Mouse (Mus musculus) stomach, postnatal 0 days (tissue): ENCODE results near the gene Gm28729. TPM values are rescaled to one million over a fixed set of nuclear protein-coding genes. Genes with fewer than 3 reads are reported as not detected.
A peak's percentile ranks its signal among the peaks of the same experiment; 100 is the strongest.

ENCODE experiments used
- ATAC-seq: fragments of 200-750 bp; cut with Nextera tagmentation; 2 replicates; pipeline ENCODE4 v1.8.0; 2017; ENCODE audit not compliant: low FRiP score, low TSS enrichment
- DNase-seq: peaks from one replicate; pipeline ENCODE4 v3.0.0-alpha.2; 2016; ENCODE audit warnings: low spot score
- H3K27ac ChIP-seq: fragments of 300-500 bp; sonication (generic); replicated peaks from 2 replicates; pipeline ENCODE4 v1.5.1; 2014; ENCODE audit warnings: mild to moderate bottlenecking, control low read depth
- H3K27me3 ChIP-seq: fragments of 300-500 bp; sonication (generic); 2 replicates; pipeline ENCODE4 v1.6.1; 2014; ENCODE audit warnings: low read length; ENCODE audit not compliant: control insufficient read depth, insufficient read depth
- H3K36me3 ChIP-seq: fragments of 300-500 bp; sonication (generic); 2 replicates; pipeline ENCODE4 v1.6.1; 2014; ENCODE audit warnings: low read length, mixed read lengths; ENCODE audit not compliant: control insufficient read depth, insufficient read depth
- H3K4me1 ChIP-seq: fragments of 300-500 bp; sonication (generic); replicated peaks from 2 replicates; pipeline ENCODE4 v1.6.1; 2014; ENCODE audit warnings: antibody characterized with exemption; ENCODE audit not compliant: control insufficient read depth, insufficient read depth
- H3K4me2 ChIP-seq: fragments of 300-500 bp; sonication (generic); replicated peaks from 2 replicates; pipeline ENCODE4 v1.6.1; 2014; ENCODE audit warnings: low read depth, mild to moderate bottlenecking, control low read depth, moderate library complexity
- H3K4me3 ChIP-seq: fragments of 300-500 bp; sonication (generic); 2 replicates; pipeline ENCODE4 v1.5.1; 2014; ENCODE audit warnings: low read depth, low read length, control low read depth
- H3K9ac ChIP-seq: fragments of 300-500 bp; sonication (generic); 2 replicates; pipeline ENCODE4 v1.6.1; 2014; ENCODE audit warnings: mild to moderate bottlenecking, low read length, control low read depth, mixed read lengths
- H3K9me3 ChIP-seq: fragments of 300-500 bp; sonication (generic); 2 replicates; pipeline ENCODE4 v1.6.1; 2016; ENCODE audit warnings: low read length; ENCODE audit not compliant: control insufficient read depth
- CTCF ChIP-seq: IDR thresholded peaks from 2 replicates; pipeline ENCODE4 v1.5.1; 2016; ENCODE audit warnings: antibody characterized with exemption, low read depth, mild to moderate bottlenecking, moderate library complexity
- EP300 ChIP-seq: optimal IDR thresholded peaks from 2 replicates; pipeline ENCODE3; 2016; ENCODE audit warnings: antibody characterized with exemption
- WGBS: fragments of 180-500 bp; shearing (Covaris S2); extraction: QIAGEN DNeasy Blood & Tissue Kit; methylation state at CpG from one replicate; pipeline ENCODE4 v1.1.7; 2014; 5-methylcytosine and 5-hydroxymethylcytosine counted together
- polyA plus RNA-seq: library from polyadenylated mRNA; unstranded; fragments of >200 nt; fragmentation: Nextera tagmentation; extraction: Ambion mirVana; gene quantifications from 2 replicates; pipeline ENCODE4 v1.2.1, GENCODE M21; 2015

The Gm28729 gene
- polyA plus RNA-seq, 1 experiment from 2014 or later = not detected

DNA sequence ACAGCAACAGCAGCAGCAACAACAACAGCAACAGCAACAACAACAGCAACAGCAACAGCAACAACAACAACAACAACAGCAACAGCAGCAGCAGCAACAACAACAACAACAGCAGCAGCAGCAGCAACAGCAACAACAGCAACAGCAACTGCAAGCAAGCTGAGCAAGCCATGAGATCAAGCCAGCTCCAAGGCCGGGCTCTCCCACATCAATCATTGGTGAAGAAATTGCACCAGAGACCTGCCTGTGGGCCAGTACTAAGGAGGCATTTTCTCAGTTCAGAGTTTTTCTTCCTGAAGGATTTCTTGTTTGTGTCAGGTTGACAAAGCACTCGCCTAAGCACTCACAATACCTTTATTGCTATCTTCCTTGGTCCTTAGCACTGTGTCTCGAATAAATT, 8.3 kb downstream of the Gm28729 start:
- ATAC-seq = no peak
- TF ChIP-seq CTCF (no peak), EP300 (no peak)

GRCm38 (mm10) chr9:96515737-96516136, 9.3 kb downstream of the Gm28729 start:
- ATAC-seq (no peak), DNase-seq (no peak)
- Histone ChIP-seq H3K4me3 (no peak overlapping the region), H3K4me2 (no peak overlapping the region), H3K9me3 (no peaks in the 10 kb centered on the region), H3K9ac (no peak overlapping the region), H3K4me1 (no peaks in the 10 kb centered on the region), H3K36me3 (no peaks in the 10 kb centered on the region), H3K27ac (no peak overlapping the region), H3K27me3 (no peaks in the 10 kb centered on the region)
- no peak for TF ChIP-seq CTCF
- TF ChIP-seq EP300 = no peak
- WGBS = 79% methylated on average over 5 of the region's 5 CpGs

More for the DNA sequence above, 8.3 kb downstream of the Gm28729 start:
- H3K4me1 ChIP-seq = no peaks in the 10 kb centered on the region
- 44% methylated on average over 3 of the region's 3 CpGs for WGBS
- no peaks in the 10 kb centered on the region for H3K27me3 ChIP-seq
- no peak overlapping the region for H3K9ac ChIP-seq
- DNase-seq = no peak
- no peaks in the 10 kb centered on the region for H3K9me3 ChIP-seq
- H3K4me3 ChIP-seq = no peak overlapping the region
- H3K4me2 ChIP-seq = no peak overlapping the region
- no peak overlapping the region for H3K27ac ChIP-seq
- no peaks in the 10 kb centered on the region for H3K36me3 ChIP-seq

DNA sequence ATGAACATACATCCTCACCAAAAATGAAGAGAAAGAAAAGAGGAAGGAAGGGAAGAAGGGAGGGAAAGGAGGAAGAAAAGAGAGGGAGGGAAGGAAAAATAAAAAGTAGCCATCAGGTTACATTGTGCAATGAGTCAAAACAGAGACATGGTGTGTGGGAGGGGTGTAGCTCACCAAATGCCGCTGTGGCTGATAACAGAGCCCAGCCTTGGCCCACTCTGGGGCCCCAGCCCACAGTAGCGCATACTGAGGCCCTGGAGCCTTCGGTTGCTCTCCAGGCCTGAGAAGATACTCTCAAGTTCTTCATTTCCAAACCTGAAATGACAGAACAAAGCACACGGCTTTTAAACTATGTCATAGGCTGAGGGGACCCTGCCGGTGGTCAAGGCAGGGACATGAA, 10.8 kb downstream of the Gm28729 start:
- H3K9ac ChIP-seq = no peak overlapping the region
- no peaks in the 10 kb centered on the region for H3K9me3 ChIP-seq
- no peaks in the 10 kb centered on the region for H3K4me1 ChIP-seq
- no peak overlapping the region for H3K4me2 ChIP-seq
- no peaks in the 10 kb centered on the region for H3K36me3 ChIP-seq
- TF ChIP-seq CTCF (no peak), EP300 (no peak)
- ATAC-seq = no peak
- 79% methylated on average over 5 of the region's 5 CpGs for WGBS
- no peak overlapping the region for H3K4me3 ChIP-seq
- H3K27ac ChIP-seq = no peak overlapping the region
- DNase-seq = no peak
- no peaks in the 10 kb centered on the region for H3K27me3 ChIP-seq

DNA sequence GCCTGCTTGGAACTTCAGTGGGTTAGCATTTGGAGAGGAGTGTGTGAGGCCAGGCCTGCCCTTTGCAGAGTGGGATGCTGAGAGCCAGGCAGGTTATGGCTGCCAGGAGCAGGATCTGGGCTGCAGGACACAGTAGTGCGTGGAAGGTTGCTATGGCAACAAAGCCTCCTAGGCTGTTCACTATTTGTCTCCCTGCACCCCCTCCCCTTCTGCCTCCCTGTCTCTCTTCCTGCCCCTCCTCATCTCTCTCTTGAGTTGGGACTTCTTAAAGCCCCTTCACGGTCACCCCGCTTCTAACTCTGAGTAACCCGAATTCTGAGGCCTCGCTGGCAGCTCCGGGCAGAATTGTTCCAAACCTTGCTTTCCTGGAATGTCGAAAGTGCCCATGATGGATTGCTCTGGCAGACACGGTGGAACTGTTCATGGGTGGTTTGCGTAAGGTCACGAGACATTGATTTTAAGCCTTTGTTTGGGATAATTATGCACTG, 19.0 kb downstream of the Gm28729 start:
- DNase-seq = peak; percentile 27
- Histone ChIP-seq H3K27ac (peak overlapping the region; percentile 77), H3K4me2 (peak overlapping the region; percentile 30), H3K36me3 (no peaks in the 10 kb centered on the region), H3K4me1 (no peaks in the 10 kb centered on the region), H3K4me3 (no peak overlapping the region), H3K27me3 (no peaks in the 10 kb centered on the region), H3K9ac (no peak overlapping the region), H3K9me3 (no peaks in the 10 kb centered on the region)
- 9% methylated on average over 10 of the region's 10 CpGs for WGBS
- peak; percentile 80 for ATAC-seq
- TF ChIP-seq CTCF (no peak), EP300 (no peak)

DNA sequence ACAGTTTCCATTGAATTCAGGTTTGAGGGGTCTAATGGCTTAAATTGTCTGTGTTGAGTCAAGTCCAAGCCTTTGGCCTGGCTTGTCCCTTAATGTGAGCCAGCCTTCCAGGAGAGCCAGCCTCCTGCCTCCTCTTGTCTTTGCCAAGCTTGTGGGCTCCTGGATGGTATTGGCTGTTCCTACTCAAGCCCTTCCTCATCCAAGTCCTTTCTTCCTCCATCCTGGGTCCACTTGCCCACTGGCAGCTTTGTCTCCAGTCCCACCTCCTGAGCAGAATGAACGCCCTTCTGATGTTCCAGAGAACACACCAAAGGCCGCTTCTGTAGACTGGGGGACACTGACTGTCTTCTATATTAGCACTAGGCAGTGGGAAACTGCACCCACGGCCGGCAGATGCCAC, 19.9 kb downstream of the Gm28729 start:
- no peak for TF ChIP-seq EP300
- no peak for TF ChIP-seq CTCF
- Histone ChIP-seq H3K9me3 (no peaks in the 10 kb centered on the region), H3K4me3 (no peak overlapping the region), H3K4me1 (no peaks in the 10 kb centered on the region), H3K4me2 (no peak overlapping the region), H3K27me3 (no peaks in the 10 kb centered on the region), H3K27ac (peak overlapping the region; percentile 77; the same call in 1 of the 2 replicates), H3K36me3 (no peaks in the 10 kb centered on the region), H3K9ac (no peak overlapping the region)
- WGBS = 96% methylated on average over 4 of the region's 4 CpGs
- no peak for ATAC-seq
- DNase-seq = no peak

DNA sequence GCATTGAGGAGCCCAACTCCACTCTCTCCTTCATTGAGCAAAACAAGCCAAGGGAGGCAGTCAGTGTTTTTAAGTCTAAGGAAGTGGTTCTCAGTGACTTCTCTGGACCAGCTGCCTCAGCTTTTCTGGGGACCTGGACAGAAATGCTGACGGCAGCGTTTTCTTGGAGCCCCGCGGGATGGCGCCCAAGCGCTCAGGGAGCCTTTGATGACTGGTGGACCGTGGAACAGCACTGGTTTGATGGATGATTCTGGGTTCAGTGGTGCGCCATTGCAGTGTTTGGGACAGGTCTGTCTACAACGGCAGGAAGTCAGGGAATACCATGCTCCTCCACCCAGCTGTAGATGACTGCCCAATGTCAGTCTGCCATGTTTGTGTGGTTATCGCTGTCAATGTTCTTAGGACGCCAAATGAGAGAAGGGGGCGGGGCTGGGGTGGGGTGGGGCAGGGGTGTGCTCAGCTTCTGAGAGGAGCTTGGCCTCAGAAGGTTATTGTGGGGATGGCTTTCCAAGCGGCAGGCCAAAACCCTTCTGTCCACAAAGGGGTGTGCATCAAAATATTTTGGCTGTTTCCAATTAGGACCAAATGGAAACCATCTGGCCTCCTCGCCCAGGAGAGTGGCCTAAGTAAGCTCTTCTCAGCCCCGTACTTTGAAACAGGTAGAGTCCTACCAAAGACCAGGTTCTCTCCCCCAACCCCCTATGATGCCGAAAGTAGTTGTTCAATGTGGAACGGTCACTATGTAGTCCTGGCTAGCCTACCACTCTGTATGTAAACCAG, 20.8 kb downstream of the Gm28729 start:
- DNase-seq (no peak), ATAC-seq (no peak; the same call in 1 of the 2 replicates)
- Histone ChIP-seq H3K9ac (no peak overlapping the region), H3K4me2 (no peak overlapping the region), H3K36me3 (no peaks in the 10 kb centered on the region), H3K9me3 (no peaks in the 10 kb centered on the region), H3K27me3 (no peaks in the 10 kb centered on the region), H3K4me3 (no peak overlapping the region), H3K27ac (no peak overlapping the region), H3K4me1 (no peaks in the 10 kb centered on the region)
- 86% methylated on average over 17 of the region's 17 CpGs for WGBS
- TF ChIP-seq EP300 = no peak
